ENCODE assay signal across 9 mouse cellular contexts in the genomic region with DNA sequence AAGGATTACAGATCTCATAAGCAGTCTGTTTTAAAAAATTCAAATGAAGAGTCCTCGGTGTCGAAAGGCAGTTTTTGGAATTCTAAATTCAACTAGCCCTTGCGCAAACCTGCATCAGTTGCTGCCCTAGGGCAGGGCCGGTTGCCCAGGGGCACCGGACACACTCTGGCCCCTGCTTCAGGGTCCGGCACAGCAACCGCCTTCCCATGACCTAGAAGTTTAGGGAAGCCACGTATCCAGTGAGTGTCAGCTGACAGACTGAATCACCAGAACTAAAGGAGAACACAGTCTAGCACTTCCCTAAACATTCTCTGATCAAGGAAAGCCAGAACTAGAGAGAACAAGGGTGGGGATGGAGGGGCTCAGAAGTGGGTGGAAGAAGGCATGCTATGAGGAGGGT. TPM values are rescaled to one million over a fixed set of nuclear protein-coding genes. Genes with fewer than 3 reads are reported as not detected.
DNase-seq lines count a peak whose midpoint lies in the region; ATAC-seq and TF ChIP-seq lines count a peak whose summit lies in the region.
"Had no signal": no experiment of that assay in that cellular context is flagged by ENCODE, and none has a peak within 500 bp of the region (broad histone marks: within the 10 kb centered on the region; RNA-seq: fewer than 3 reads in every experiment).

No protein-coding gene starts in this region.

- peaks cover 21% of the 10 kb centered on the region for H3K27me3 ChIP-seq in E14TG2a.4 (ENCODE audit: insufficient read depth, low read length)
- H3K27me3 ChIP-seq in embryonic facial prominence, embryonic 11.5 days (ENCODE audit: control insufficient read depth, insufficient read depth, low read length): no peaks in the 10 kb centered on the region
- H3K27me3 ChIP-seq in heart, postnatal 0 days (ENCODE audit: control insufficient read depth, insufficient read depth, low read length): no peaks in the 10 kb centered on the region
- H3K27me3 ChIP-seq in liver, embryonic 11.5 days (replicated peaks; ENCODE audit: control insufficient read depth, insufficient read depth, low read length): no peaks in the 10 kb centered on the region
- 0 out of 2 replicates have a peak, but pooled peaks cover 8% of the 10 kb centered on the region for H3K27me3 ChIP-seq in midbrain, embryonic 15.5 days (replicated peaks)

- 0 out of 2 replicates have a peak, but pooled peaks have one; percentile 34 for ATAC-seq in embryonic facial prominence, embryonic 11.5 days (replicated peaks; ENCODE audit: insufficient number of reproducible peaks, low FRiP score, low TSS enrichment, low read depth)
- ATAC-seq in heart, postnatal 0 days (ENCODE audit: insufficient read depth, low read depth): peak; percentile 27; the same call in 1 of the 2 replicates
- peak; percentile 47; the same call in 1 of the 2 replicates for ATAC-seq in liver, embryonic 11.5 days (replicated peaks; ENCODE audit: low FRiP score)
- peak; percentile 57; the same call in 1 of the 2 replicates for ATAC-seq in midbrain, embryonic 15.5 days (replicated peaks)

- DNase-seq in gastrocnemius, adult 2 months: peak; percentile 38
- no peak for DNase-seq in gastrocnemius, postnatal 4 days (ENCODE audit: low spot score in 2 of 2)
- no peak for DNase-seq in embryonic facial prominence, embryonic 11.5 days (ENCODE audit: low spot score)
- DNase-seq in heart, postnatal 0 days (ENCODE audit: low spot score): no peak
- no peak for DNase-seq in liver, embryonic 11.5 days (ENCODE audit: low spot score)
- no peak for DNase-seq in frontal cortex, postnatal 25 days (ENCODE audit: low spot score in 2 of 2)

- peak overlapping the region; percentile 92 for H3K4me2 ChIP-seq in embryonic facial prominence, embryonic 11.5 days (ENCODE audit: low read depth, low read length)
- H3K4me2 ChIP-seq in heart, postnatal 0 days (ENCODE audit: low read depth, low read length): peak overlapping the region; percentile 85
- H3K4me2 ChIP-seq in liver, embryonic 11.5 days: peak overlapping the region; percentile 85
- peak overlapping the region; percentile 80 for H3K4me2 ChIP-seq in midbrain, embryonic 15.5 days

- no peaks in the 10 kb centered on the region for H3K36me3 ChIP-seq in E14TG2a.4 (ENCODE audit: insufficient read depth, low read length)
- H3K36me3 ChIP-seq in embryonic facial prominence, embryonic 11.5 days (replicated peaks; ENCODE audit: control insufficient read depth, insufficient read depth, low read depth, low read length): no peaks in the 10 kb centered on the region
- no peaks in the 10 kb centered on the region for H3K36me3 ChIP-seq in heart, postnatal 0 days (replicated peaks; ENCODE audit: control insufficient read depth, insufficient read depth, low read length)
- no peaks in the 10 kb centered on the region for H3K36me3 ChIP-seq in liver, embryonic 11.5 days (ENCODE audit: control insufficient read depth, insufficient read depth, low read length)
- no peaks in the 10 kb centered on the region for H3K36me3 ChIP-seq in midbrain, embryonic 15.5 days (replicated peaks)

- peak overlapping the region; percentile 63 for H3K9ac ChIP-seq in embryonic facial prominence, embryonic 11.5 days (replicated peaks; ENCODE audit: low read length)
- H3K9ac ChIP-seq in heart, postnatal 0 days (replicated peaks; ENCODE audit: low read depth, low read length): peak overlapping the region; percentile 49; the same call in 1 of the 2 replicates
- H3K9ac ChIP-seq in liver, embryonic 11.5 days (ENCODE audit: low read depth, low read length): peak overlapping the region; percentile 48
- H3K9ac ChIP-seq in midbrain, embryonic 15.5 days: no peak overlapping the region

- intact Hi-C loops in gastrocnemius, adult 2 months (cut with DNase I): no loop called here

- WGBS in embryonic facial prominence, embryonic 11.5 days: 4% methylated on average over 8 of the region's 8 CpGs
- WGBS in heart, postnatal 0 days: 4% methylated on average over 8 of the region's 8 CpGs
- 7% methylated on average over 8 of the region's 8 CpGs for WGBS in liver, embryonic 11.5 days
- 2% methylated on average over 8 of the region's 8 CpGs for WGBS in midbrain, embryonic 15.5 days

- H3K4me1 ChIP-seq in E14TG2a.4 (replicated peaks; ENCODE audit: low read depth, low read length): peaks cover 15% of the 10 kb centered on the region
- no peaks in the 10 kb centered on the region for H3K4me1 ChIP-seq in embryonic facial prominence, embryonic 11.5 days (ENCODE audit: control insufficient read depth, insufficient read depth, low read length)
- H3K4me1 ChIP-seq in heart, postnatal 0 days (ENCODE audit: control insufficient read depth, insufficient read depth): no peaks in the 10 kb centered on the region
- peaks cover 2% of the 10 kb centered on the region; the same call in 1 of the 2 replicates for H3K4me1 ChIP-seq in liver, embryonic 11.5 days (replicated peaks; ENCODE audit: control insufficient read depth, insufficient read depth, low read length)
- peaks cover 4% of the 10 kb centered on the region for H3K4me1 ChIP-seq in midbrain, embryonic 15.5 days

- peak overlapping the region; percentile 89 for H3K4me3 ChIP-seq in gastrocnemius, adult 2 months
- peak overlapping the region; percentile 79 for H3K4me3 ChIP-seq in E14TG2a.4 (replicated peaks; ENCODE audit: low read length)
- peak overlapping the region; percentile 62 for H3K4me3 ChIP-seq in embryonic facial prominence, embryonic 11.5 days (ENCODE audit: low read depth, low read length)
- H3K4me3 ChIP-seq in heart, postnatal 0 days (ENCODE audit: low read depth, low read length): peak overlapping the region; percentile 56
- H3K4me3 ChIP-seq in liver, embryonic 11.5 days (ENCODE audit: low read depth, low read length): peak overlapping the region; percentile 63
- peak overlapping the region; percentile 54 for H3K4me3 ChIP-seq in midbrain, embryonic 15.5 days

- TF ChIP-seq CTCF in gastrocnemius, adult 2 months (IDR thresholded peaks at IDR 0.05): no peak
- no peak for TF ChIP-seq CTCF in E14TG2a.4 (conservative IDR thresholded peaks at IDR 0.05; ENCODE audit: low read length)
- no peak for TF ChIP-seq CTCF in heart, postnatal 0 days (IDR thresholded peaks at IDR 0.05; ENCODE audit: low read depth)

- no peak for TF ChIP-seq EP300 in heart, postnatal 0 days (IDR thresholded peaks at IDR 0.05; ENCODE audit: low read depth)

- peak overlapping the region; percentile 83 for H3K27ac ChIP-seq in gastrocnemius, adult 2 months
- H3K27ac ChIP-seq in embryonic facial prominence, embryonic 11.5 days (replicated peaks; ENCODE audit: low read depth, low read length): no peak overlapping the region
- H3K27ac ChIP-seq in heart, postnatal 0 days (ENCODE audit: low read depth): peak overlapping the region; percentile 9; the same call in 1 of the 2 replicates
- no peak overlapping the region for H3K27ac ChIP-seq in liver, embryonic 11.5 days (ENCODE audit: low read depth, low read length)
- no peak overlapping the region for H3K27ac ChIP-seq in midbrain, embryonic 15.5 days

- H3K9me3 ChIP-seq in E14TG2a.4 (ENCODE audit: low read length): peaks cover 13% of the 10 kb centered on the region
- H3K9me3 ChIP-seq in embryonic facial prominence, embryonic 11.5 days (replicated peaks; ENCODE audit: control insufficient read depth, low read length): no peaks in the 10 kb centered on the region
- H3K9me3 ChIP-seq in heart, postnatal 0 days (replicated peaks; ENCODE audit: control insufficient read depth, low read length): no peaks in the 10 kb centered on the region
- H3K9me3 ChIP-seq in liver, embryonic 11.5 days (ENCODE audit: control insufficient read depth, low read length): no peaks in the 10 kb centered on the region
- no peaks in the 10 kb centered on the region for H3K9me3 ChIP-seq in midbrain, embryonic 15.5 days

RNA-seq across cellular contexts. Expression of a gene that starts 0.5 kb away (rescaled TPM):
- under 1 TPM; 0.74 to 0.78 TPM for total RNA-seq in gastrocnemius, adult 2 months (2021)
- 1 to 10 TPM; 1.3 to 1.6 TPM for total RNA-seq in gastrocnemius, postnatal 4 days (2021)
- polyA plus RNA-seq in embryonic facial prominence, embryonic 11.5 days (2014; fragmentation: Nextera tagmentation; extraction: Ambion mirVana): 2.0 and 2.1 TPM in 2 replicates
- total RNA-seq in heart, postnatal 0 days (2014; rRNA removed; ENCODE audit: low replicate concordance): 0.15 and 1.3 TPM in 2 replicates
- 0.65 and 0.83 TPM in 2 replicates for polyA plus RNA-seq in heart, postnatal 0 days (2015; fragmentation: Nextera tagmentation; extraction: Ambion mirVana)
- polyA plus RNA-seq in liver, embryonic 11.5 days (2014; fragmentation: Nextera tagmentation; extraction: Ambion mirVana): 1.7 and 1.9 TPM in 2 replicates
- polyA plus RNA-seq in midbrain, embryonic 15.5 days (2015; fragmentation: Nextera tagmentation; extraction: Ambion mirVana): 1.3 and 1.8 TPM in 2 replicates

RNA-seq across cellular contexts. Expression of a gene that starts 25.2 kb away (rescaled TPM):
- total RNA-seq in gastrocnemius, adult 2 months (2021): not detected
- total RNA-seq in gastrocnemius, postnatal 4 days (2021): not detected
- polyA plus RNA-seq in embryonic facial prominence, embryonic 11.5 days (2014; fragmentation: Nextera tagmentation; extraction: Ambion mirVana): not detected in 2 replicates
- not detected in 2 replicates for total RNA-seq in heart, postnatal 0 days (2014; rRNA removed; ENCODE audit: low replicate concordance)
- polyA plus RNA-seq in heart, postnatal 0 days (2015; fragmentation: Nextera tagmentation; extraction: Ambion mirVana): not detected in 2 replicates
- 0.78 and 0.89 TPM in 2 replicates for polyA plus RNA-seq in liver, embryonic 11.5 days (2014; fragmentation: Nextera tagmentation; extraction: Ambion mirVana)
- polyA plus RNA-seq in midbrain, embryonic 15.5 days (2015; fragmentation: Nextera tagmentation; extraction: Ambion mirVana): not detected in 2 replicates
- total RNA-seq: heart, postnatal 36 days had no signal

RNA-seq across cellular contexts. Expression of a gene that starts 38.8 kb away (rescaled TPM):
- not detected for total RNA-seq in gastrocnemius, adult 2 months (2021)
- total RNA-seq in gastrocnemius, postnatal 4 days (2021): under 1 TPM in 1 of 2 experiments, not detected in 1; 0.23 TPM
- not detected in 2 replicates for polyA plus RNA-seq in embryonic facial prominence, embryonic 11.5 days (2014; fragmentation: Nextera tagmentation; extraction: Ambion mirVana)
- not detected in 2 replicates for total RNA-seq in heart, postnatal 0 days (2014; rRNA removed; ENCODE audit: low replicate concordance)
- not detected in 2 replicates for polyA plus RNA-seq in heart, postnatal 0 days (2015; fragmentation: Nextera tagmentation; extraction: Ambion mirVana)
- 0.35 and 0.41 TPM in 2 replicates for polyA plus RNA-seq in liver, embryonic 11.5 days (2014; fragmentation: Nextera tagmentation; extraction: Ambion mirVana)
- 0.03 TPM in 1 of 2 replicates, not detected in the other for polyA plus RNA-seq in midbrain, embryonic 15.5 days (2015; fragmentation: Nextera tagmentation; extraction: Ambion mirVana)
- total RNA-seq: heart, postnatal 36 days had no signal

RNA-seq across cellular contexts. Expression of a gene that starts 48.6 kb away (rescaled TPM):
- total RNA-seq in gastrocnemius, adult 2 months (2021): 1 to 10 TPM; 1.8 to 2.8 TPM
- total RNA-seq in gastrocnemius, postnatal 4 days (2021): 1 to 10 TPM; 9.1 to 9.3 TPM
- polyA plus RNA-seq in embryonic facial prominence, embryonic 11.5 days (2014; fragmentation: Nextera tagmentation; extraction: Ambion mirVana): 12.9 and 15.3 TPM in 2 replicates
- total RNA-seq in heart, postnatal 0 days (2014; rRNA removed; ENCODE audit: low replicate concordance): 4.9 and 7.3 TPM in 2 replicates
- 2.4 and 2.6 TPM in 2 replicates for polyA plus RNA-seq in heart, postnatal 0 days (2015; fragmentation: Nextera tagmentation; extraction: Ambion mirVana)
- polyA plus RNA-seq in liver, embryonic 11.5 days (2014; fragmentation: Nextera tagmentation; extraction: Ambion mirVana): 5.1 and 5.7 TPM in 2 replicates
- 9.9 and 11.4 TPM in 2 replicates for polyA plus RNA-seq in midbrain, embryonic 15.5 days (2015; fragmentation: Nextera tagmentation; extraction: Ambion mirVana)

Comparison
In these comparisons a context has a peak if more than half of its experiments do, and no peak if none do; other contexts are left out.
1. H3K27ac ChIP-seq: peak in gastrocnemius, adult 2 months (single experiment) and heart, postnatal 0 days (single experiment); none in embryonic facial prominence, embryonic 11.5 days (single experiment), liver, embryonic 11.5 days (single experiment) and midbrain, embryonic 15.5 days (single experiment).
2. Peak in every context shown above with its lines, with median percentiles within 50 percentile points of each other: H3K4me3 ChIP-seq, ATAC-seq and H3K4me2 ChIP-seq.